Mouse (Mus musculus) intestine, embryonic 16.5 days (tissue): Measurements from ENCODE around the gene Igsf6. TPM values are rescaled to one million over a fixed set of nuclear protein-coding genes. Genes with fewer than 3 reads are reported as not detected.

ENCODE experiments used
- ATAC-seq: fragments of 200-750 bp; cut with Nextera tagmentation; 2 replicates; pipeline ENCODE4 v1.8.0; 2017; ENCODE audit warnings: moderate TSS enrichment, moderate library complexity
- H3K27ac ChIP-seq: fragments of 300-500 bp; sonication (generic); 2 replicates; pipeline ENCODE4 v1.5.1; 2014; ENCODE audit warnings: mild to moderate bottlenecking, low read length
- H3K27me3 ChIP-seq: fragments of 300-500 bp; sonication (generic); replicated peaks from 2 replicates; pipeline ENCODE4 v1.6.1; 2014; ENCODE audit warnings: low read length, control low read depth, mixed read lengths; ENCODE audit not compliant: control insufficient read depth, insufficient read depth
- H3K36me3 ChIP-seq: fragments of 300-500 bp; sonication (generic); 2 replicates; pipeline ENCODE4 v1.6.1; 2014; ENCODE audit warnings: low read length, control low read depth; ENCODE audit not compliant: control insufficient read depth, insufficient read depth
- H3K4me1 ChIP-seq: fragments of 300-500 bp; sonication (generic); 2 replicates; pipeline ENCODE4 v1.6.1; 2014; ENCODE audit warnings: low read length, control low read depth, mixed read lengths; ENCODE audit not compliant: control insufficient read depth, insufficient read depth
- H3K4me2 ChIP-seq: fragments of 300-500 bp; sonication (generic); 2 replicates; pipeline ENCODE4 v1.6.1; 2014; ENCODE audit warnings: low read depth, low read length, control low read depth
- H3K4me3 ChIP-seq: fragments of 300-500 bp; sonication (generic); 2 replicates; pipeline ENCODE4 v1.5.1; 2014; ENCODE audit warnings: mild to moderate bottlenecking, low read length
- H3K9ac ChIP-seq: fragments of 300-500 bp; sonication (generic); 2 replicates; pipeline ENCODE4 v1.6.1; 2014; ENCODE audit warnings: low read depth, low read length
- H3K9me3 ChIP-seq: fragments of 300-500 bp; sonication (generic); 2 replicates; pipeline ENCODE4 v1.6.1; 2016; ENCODE audit warnings: low read length, control low read depth; ENCODE audit not compliant: control insufficient read depth
- WGBS: fragments of 180-500 bp; shearing (Covaris S2); extraction: QIAGEN DNeasy Blood & Tissue Kit; methylation state at CpG from one replicate; pipeline ENCODE4 v1.1.7; 2014; 5-methylcytosine and 5-hydroxymethylcytosine counted together
- polyA plus RNA-seq: library from polyadenylated mRNA; unstranded; fragments of >200 nt; fragmentation: Nextera tagmentation; extraction: Ambion mirVana; gene quantifications from 2 replicates; pipeline ENCODE4 v1.2.1, GENCODE M21; 2015

The Igsf6 gene
- polyA plus RNA-seq = 2.6 and 2.7 TPM in 2 replicates

DNA sequence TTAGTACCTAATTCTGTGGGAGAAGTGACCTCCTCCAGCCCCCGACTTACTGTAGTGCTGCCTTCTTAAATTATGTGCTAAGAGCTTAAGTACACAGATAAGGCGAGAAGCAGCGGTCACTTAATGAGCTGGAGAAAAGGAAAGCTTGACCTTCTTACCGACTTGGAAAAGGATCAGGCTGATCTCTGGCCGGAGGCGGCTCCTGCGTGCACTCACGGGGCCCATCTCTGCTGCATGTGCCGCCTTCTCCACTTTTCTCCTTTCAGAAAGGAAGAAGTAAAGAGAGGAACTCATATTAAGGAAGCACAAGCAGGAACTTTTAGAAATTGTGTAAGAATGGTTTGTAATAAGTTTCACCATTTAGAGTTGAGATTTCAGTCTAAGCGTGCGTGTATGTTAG is at the start of gene Igsf6:
Igsf6 (minus strand) TSS at position 292 of the 400 bp plus-strand sequence.
- Histone ChIP-seq H3K27me3 (no peaks in the 10 kb centered on the region), H3K27ac (peak within 1 kb of the TSS; percentile 50; the same call in 1 of the 2 replicates), H3K4me3 (no peak within 1 kb of the TSS), H3K4me2 (no peak within 1 kb of the TSS), H3K9me3 (no peaks in the 10 kb centered on the region), H3K36me3 (peaks cover 4% of the 10 kb centered on the region; the same call in 1 of the 2 replicates), H3K4me1 (no peaks in the 10 kb centered on the region), H3K9ac (no peak within 1 kb of the TSS)
- ATAC-seq = no peak
- WGBS = 68% methylated on average over 11 of the region's 11 CpGs

DNA sequence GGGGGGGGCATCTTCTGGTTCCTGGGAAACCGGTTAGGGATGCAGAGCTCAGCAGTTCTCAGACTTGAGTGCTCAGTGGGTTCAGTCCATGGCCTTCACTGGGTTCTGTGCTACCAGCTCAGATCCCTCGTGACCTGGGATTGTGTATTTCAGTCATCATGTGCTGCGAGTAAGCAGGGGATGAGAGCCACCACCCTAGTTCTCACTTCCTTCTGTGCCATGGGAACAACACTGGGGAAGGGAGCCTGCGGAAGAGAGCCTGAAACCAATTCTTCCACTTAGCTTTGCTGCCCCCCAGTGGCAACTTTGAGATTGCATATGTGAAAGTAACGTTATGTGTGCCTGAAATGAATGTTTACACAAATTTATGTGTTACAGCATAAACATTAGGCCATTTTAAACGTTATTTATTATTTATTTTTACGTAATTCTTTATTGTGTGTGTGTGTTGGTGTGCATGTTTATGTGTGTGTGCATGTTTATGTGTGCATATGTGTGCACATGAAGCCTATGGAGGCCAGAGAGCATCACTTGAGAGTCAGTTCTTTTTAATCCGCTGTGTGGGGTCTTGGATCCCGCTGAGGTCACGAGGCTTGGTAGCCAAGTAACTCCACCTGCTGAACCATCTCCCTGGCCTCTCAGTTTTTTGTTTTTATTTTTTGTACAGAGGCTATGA is 45.9 kb upstream of the Igsf6 start:
- WGBS = 12% methylated on average over 10 of the region's 10 CpGs
- no peak overlapping the region for H3K4me2 ChIP-seq

DNA sequence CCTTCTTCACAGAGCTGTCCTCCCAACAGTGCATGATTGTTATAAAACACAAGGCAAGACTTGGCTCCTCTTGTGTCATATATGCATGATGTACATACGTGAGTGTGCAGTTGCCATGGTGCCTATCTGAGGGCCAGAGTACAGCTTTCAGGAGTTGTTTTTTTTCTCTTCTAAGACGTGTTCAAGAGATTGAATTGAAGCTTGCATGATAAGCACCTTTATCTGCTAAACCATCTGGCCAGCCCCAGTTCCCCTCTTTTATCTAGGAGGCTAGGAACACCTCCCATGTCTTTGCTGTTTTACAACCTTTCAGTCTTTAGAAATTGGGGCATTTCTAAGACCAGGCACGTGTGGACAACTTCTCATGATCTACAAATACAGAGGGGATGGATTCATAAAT is 37.4 kb upstream of the Igsf6 start:
- Histone ChIP-seq H3K9ac (no peak overlapping the region), H3K27me3 (no peaks in the 10 kb centered on the region), H3K4me3 (no peak overlapping the region), H3K36me3 (no peaks in the 10 kb centered on the region), H3K9me3 (no peaks in the 10 kb centered on the region), H3K4me2 (no peak overlapping the region), H3K4me1 (no peaks in the 10 kb centered on the region), H3K27ac (no peak overlapping the region)
- ATAC-seq = no peak
- 53% methylated on average over 3 of the region's 3 CpGs for WGBS

More for the DNA sequence above, 45.9 kb upstream of the Igsf6 start:
- ATAC-seq = peak; percentile 77
- H3K9me3 ChIP-seq = no peaks in the 10 kb centered on the region
- H3K9ac ChIP-seq = no peak overlapping the region
- no peaks in the 10 kb centered on the region for H3K4me1 ChIP-seq
- H3K27me3 ChIP-seq = no peaks in the 10 kb centered on the region
- no peak overlapping the region for H3K27ac ChIP-seq
- H3K4me3 ChIP-seq = no peak overlapping the region
- no peaks in the 10 kb centered on the region for H3K36me3 ChIP-seq

DNA sequence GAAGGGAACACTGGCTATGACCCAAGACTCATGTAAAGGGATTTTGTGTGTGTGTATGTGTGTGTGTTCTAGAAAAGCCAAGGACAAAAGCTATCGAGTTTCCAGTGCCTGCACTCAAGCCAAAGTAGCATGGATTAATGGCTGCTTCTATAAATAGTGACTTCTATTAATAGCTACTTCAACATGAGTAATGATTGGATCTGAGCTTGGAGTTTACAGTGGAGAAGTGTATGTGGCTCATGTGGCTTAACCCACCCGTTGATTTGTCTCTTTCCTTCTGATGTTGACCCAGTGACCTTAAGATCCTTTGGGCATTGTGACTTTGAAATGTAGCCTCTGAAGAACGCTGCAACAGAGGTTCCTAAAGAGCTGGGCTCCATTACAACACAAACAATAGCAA is 36.9 kb upstream of the Igsf6 start:
- ATAC-seq = 0 out of 2 replicates have a peak, but pooled peaks have one; percentile 38
- H3K9me3 ChIP-seq = no peaks in the 10 kb centered on the region
- WGBS = 36% methylated on average over 3 of the region's 3 CpGs
- H3K27ac ChIP-seq = no peak overlapping the region
- no peaks in the 10 kb centered on the region for H3K27me3 ChIP-seq
- no peak overlapping the region for H3K4me2 ChIP-seq
- no peaks in the 10 kb centered on the region for H3K4me1 ChIP-seq
- H3K36me3 ChIP-seq = no peaks in the 10 kb centered on the region
- H3K9ac ChIP-seq = no peak overlapping the region
- no peak overlapping the region for H3K4me3 ChIP-seq

DNA sequence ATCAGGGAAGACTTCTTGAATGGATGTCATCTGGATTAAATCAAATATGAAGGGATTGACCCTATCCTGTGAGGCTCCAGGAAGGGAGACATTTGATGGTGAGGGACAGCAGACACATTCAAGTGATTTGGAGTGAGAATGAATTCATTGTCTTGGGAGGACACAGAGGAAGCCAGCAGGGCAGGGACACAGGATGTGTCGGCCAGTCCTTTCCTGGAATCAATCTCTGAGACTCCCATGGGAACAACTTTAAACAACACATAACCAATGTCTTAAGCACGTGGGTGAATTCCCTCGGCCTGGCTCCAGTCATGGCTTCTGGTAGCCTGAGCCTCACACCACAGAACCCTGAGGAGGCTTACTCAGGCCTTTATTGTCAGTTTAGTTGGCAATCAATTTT is 33.5 kb upstream of the Igsf6 start:
- Histone ChIP-seq H3K9ac (no peak overlapping the region), H3K36me3 (no peaks in the 10 kb centered on the region), H3K27me3 (no peaks in the 10 kb centered on the region), H3K27ac (no peak overlapping the region), H3K4me1 (no peaks in the 10 kb centered on the region), H3K4me2 (no peak overlapping the region), H3K4me3 (no peak overlapping the region), H3K9me3 (no peaks in the 10 kb centered on the region)
- ATAC-seq = no peak
- WGBS = 50% methylated on average over 3 of the region's 3 CpGs

DNA sequence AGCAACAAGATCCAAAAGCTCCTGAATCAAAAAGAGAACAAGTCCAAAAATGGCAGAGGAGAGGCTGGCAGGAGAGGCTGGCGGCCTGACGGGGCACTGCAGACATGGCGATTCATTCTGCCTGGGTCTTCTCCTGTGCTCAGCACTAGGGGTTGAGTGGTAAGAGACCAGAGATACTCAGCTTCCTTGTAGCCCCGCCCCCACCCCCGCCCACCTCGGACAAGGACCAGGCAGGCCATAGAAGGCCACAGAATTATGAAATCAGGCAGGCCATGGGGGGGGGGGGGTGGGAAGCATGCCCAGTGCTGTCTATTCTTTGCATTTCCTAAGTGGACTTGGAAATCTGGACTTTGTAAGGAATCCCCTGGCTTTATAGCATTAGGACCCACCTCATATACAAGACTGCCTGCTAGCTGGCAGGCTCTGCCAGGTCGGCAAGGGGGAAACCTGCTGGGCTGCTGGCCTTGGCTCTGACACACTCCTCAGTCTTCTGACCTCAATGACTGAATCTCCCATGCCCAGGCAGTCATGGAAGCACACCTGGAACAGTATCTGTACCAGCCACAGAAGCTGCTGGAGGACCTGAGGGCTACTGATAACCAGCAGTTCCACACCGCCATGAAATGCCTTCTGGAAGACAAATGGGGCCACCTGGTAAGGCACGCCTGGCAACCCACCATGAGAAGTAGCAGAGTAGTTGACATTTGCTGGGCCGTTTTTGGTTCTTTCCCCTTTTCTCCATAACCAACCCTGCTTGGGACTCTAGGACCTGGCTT is 24.4 kb upstream of the Igsf6 start:
- no peak overlapping the region for H3K4me3 ChIP-seq
- no peak for ATAC-seq
- H3K4me2 ChIP-seq = no peak overlapping the region
- H3K27ac ChIP-seq = no peak overlapping the region
- no peaks in the 10 kb centered on the region for H3K27me3 ChIP-seq
- no peaks in the 10 kb centered on the region for H3K36me3 ChIP-seq
- no peaks in the 10 kb centered on the region for H3K4me1 ChIP-seq
- H3K9me3 ChIP-seq = no peaks in the 10 kb centered on the region
- H3K9ac ChIP-seq = no peak overlapping the region
- 68% methylated on average over 10 of the region's 10 CpGs for WGBS

DNA sequence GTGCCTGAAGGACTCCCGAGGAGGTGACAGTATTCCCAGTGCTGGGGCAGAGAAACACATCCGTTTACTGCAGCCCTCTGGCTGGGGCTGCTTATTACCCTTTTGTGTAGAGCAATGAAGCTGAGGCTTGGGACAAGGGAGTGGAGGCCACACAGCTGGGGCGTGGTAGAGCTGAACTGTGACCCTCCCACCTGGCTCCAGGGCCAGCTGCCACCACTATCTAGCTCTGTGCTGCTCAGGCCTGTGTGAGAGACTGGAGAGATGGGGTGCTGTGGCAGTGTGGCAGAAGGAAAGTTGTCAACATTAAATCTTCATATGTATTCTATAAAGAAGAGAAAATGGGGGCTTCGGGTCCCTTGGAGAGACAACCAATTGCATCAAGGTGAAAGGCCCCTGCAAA is 18.7 kb upstream of the Igsf6 start:
- Histone ChIP-seq H3K4me1 (peaks cover 3% of the 10 kb centered on the region; the same call in 1 of the 2 replicates), H3K27me3 (no peaks in the 10 kb centered on the region), H3K4me3 (no peak overlapping the region), H3K27ac (no peak overlapping the region), H3K4me2 (no peak overlapping the region), H3K9me3 (no peaks in the 10 kb centered on the region), H3K9ac (no peak overlapping the region), H3K36me3 (no peaks in the 10 kb centered on the region)
- 63% methylated on average over 4 of the region's 4 CpGs for WGBS
- ATAC-seq = 0 out of 2 replicates have a peak, but pooled peaks have one; percentile 50

DNA sequence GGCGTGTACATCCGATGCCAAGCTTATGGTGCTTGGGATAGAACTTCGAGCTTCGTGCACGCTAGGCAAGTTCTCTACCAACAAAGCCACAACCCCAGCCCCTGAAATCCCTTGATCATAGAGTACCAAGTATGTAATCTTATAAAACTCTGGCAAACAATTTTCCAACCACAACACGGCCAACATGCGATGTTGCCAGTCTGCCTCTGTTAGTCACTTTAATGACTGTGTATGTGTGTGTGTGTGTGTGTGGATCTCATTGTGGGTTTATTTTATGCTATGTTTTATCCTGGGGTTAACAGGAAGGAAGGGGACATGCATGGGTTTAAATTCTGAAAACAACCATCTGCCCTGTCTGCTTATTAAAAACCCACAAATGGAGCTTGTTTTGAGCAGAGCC is 16.4 kb upstream of the Igsf6 start:
- no peak for ATAC-seq
- no peak overlapping the region for H3K4me3 ChIP-seq
- 85% methylated on average over 7 of the region's 7 CpGs for WGBS
- no peak overlapping the region for H3K4me2 ChIP-seq
- no peaks in the 10 kb centered on the region for H3K9me3 ChIP-seq
- H3K27ac ChIP-seq = no peak overlapping the region
- no peaks in the 10 kb centered on the region for H3K36me3 ChIP-seq
- H3K4me1 ChIP-seq = peaks cover 3% of the 10 kb centered on the region; the same call in 1 of the 2 replicates
- H3K9ac ChIP-seq = no peak overlapping the region
- no peaks in the 10 kb centered on the region for H3K27me3 ChIP-seq

DNA sequence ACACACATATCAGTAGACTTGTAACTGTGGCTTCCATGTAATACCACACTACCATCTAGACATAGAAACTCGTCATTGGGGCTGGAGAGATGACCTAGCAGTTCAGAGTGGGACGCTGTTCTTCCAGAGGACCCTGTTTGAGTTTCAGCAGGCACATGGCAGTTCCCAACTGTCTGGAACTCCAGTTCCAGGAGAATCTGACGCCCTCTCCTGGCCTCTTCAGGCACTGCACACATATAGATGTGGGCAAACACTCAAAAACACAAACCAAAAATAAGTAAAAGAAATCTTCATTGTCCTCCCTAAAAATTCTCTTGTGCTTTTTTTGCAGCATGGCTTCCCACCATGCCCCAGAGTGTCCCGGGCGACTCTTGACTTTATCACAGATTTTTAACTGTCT is 14.4 kb upstream of the Igsf6 start:
- H3K27ac ChIP-seq = no peak overlapping the region
- no peak for ATAC-seq
- H3K9ac ChIP-seq = no peak overlapping the region
- WGBS = 75% methylated on average over 5 of the region's 5 CpGs
- H3K4me3 ChIP-seq = no peak overlapping the region
- H3K4me1 ChIP-seq = peaks cover 3% of the 10 kb centered on the region; the same call in 1 of the 2 replicates
- H3K4me2 ChIP-seq = no peak overlapping the region
- H3K9me3 ChIP-seq = no peaks in the 10 kb centered on the region
- no peaks in the 10 kb centered on the region for H3K36me3 ChIP-seq
- H3K27me3 ChIP-seq = no peaks in the 10 kb centered on the region
